Mouse (Mus musculus) liver, adult 2 months (tissue): ENCODE data around the gene Ehd2. TPM values are rescaled to one million over a fixed set of nuclear protein-coding genes. Genes with fewer than 3 reads are reported as not detected.

ENCODE experiments used
- DNase-seq: peaks from one replicate; pipeline ENCODE4 v3.0.0-alpha.2; 2011; ENCODE audit warnings: low read depth, low spot score; ENCODE audit errors: extremely low read depth
- H3K27ac ChIP-seq: fragments of 200-500 bp; replicated peaks from 2 replicates; pipeline ENCODE4 v1.5.1; 2012; ENCODE audit warnings: low read depth, mild to moderate bottlenecking, control low read depth, inconsistent platforms, low read length; ENCODE audit not compliant: insufficient read depth
- H3K27me3 ChIP-seq: fragments of 200-500 bp; 2 replicates; pipeline ENCODE4 v1.6.1; 2012; ENCODE audit warnings: mild to moderate bottlenecking, moderate library complexity, low read length, inconsistent platforms; ENCODE audit not compliant: control insufficient read depth, insufficient read depth
- H3K36me3 ChIP-seq: fragments of 200-500 bp; 2 replicates; pipeline ENCODE4 v1.6.1; 2012; ENCODE audit warnings: low read length, inconsistent platforms; ENCODE audit not compliant: control insufficient read depth, insufficient read depth
- H3K4me1 ChIP-seq: fragments of 200-500 bp; 2 replicates; pipeline ENCODE4 v1.6.1; 2011; ENCODE audit warnings: low read length; ENCODE audit not compliant: control insufficient read depth, insufficient read depth
- H3K4me3 ChIP-seq: fragments of 200-500 bp; 2 replicates; pipeline ENCODE4 v1.5.1; 2011; ENCODE audit warnings: low read depth, mild to moderate bottlenecking, control low read depth, low read length, moderate library complexity; ENCODE audit not compliant: insufficient read depth
- H3K79me2 ChIP-seq: fragments of 200-500 bp; 2 replicates; pipeline ENCODE4 v1.6.1; 2012; ENCODE audit warnings: inconsistent platforms, mild to moderate bottlenecking, low read length, moderate library complexity; ENCODE audit not compliant: control insufficient read depth, insufficient read depth
- H3K9ac ChIP-seq: fragments of 200-500 bp; 2 replicates; pipeline ENCODE4 v1.6.1; 2012; ENCODE audit warnings: low read depth, mild to moderate bottlenecking, control low read depth, inconsistent platforms, low read length
- CTCF ChIP-seq: fragments of 200-500 bp; IDR thresholded peaks from 2 replicates; pipeline ENCODE4 v1.5.1; 2011; ENCODE audit warnings: low read depth, low read length, control low read depth
- POLR2A ChIP-seq: fragments of 200-500 bp; IDR thresholded peaks from 2 replicates; pipeline ENCODE4 v1.6.1; 2011; ENCODE audit warnings: low read length, control low read depth; ENCODE audit not compliant: insufficient read depth; ENCODE audit errors: extremely low read depth
- WGBS: fragments of 180-500 bp; shearing (Covaris S2); methylation state at CpG from one replicate; pipeline ENCODE4 v1.1.7; 2018; 5-methylcytosine and 5-hydroxymethylcytosine counted together
- polyA plus RNA-seq: library from polyadenylated mRNA; depleted of rRNA; stranded (reverse); fragments of >200 nt; gene quantifications from 2 replicates; pipeline ENCODE4 v1.2.3, GENCODE M21; 2012
- total RNA-seq: library from RNA; depleted of rRNA; stranded (reverse); fragments of >200 nt; gene quantifications from 2 replicates; pipeline ENCODE4 v1.2.3, GENCODE M21; 2014

Ehd2 gene
- total and polyA plus RNA-seq, 2 experiments: 1.0 to 1.7 TPM

DNA sequence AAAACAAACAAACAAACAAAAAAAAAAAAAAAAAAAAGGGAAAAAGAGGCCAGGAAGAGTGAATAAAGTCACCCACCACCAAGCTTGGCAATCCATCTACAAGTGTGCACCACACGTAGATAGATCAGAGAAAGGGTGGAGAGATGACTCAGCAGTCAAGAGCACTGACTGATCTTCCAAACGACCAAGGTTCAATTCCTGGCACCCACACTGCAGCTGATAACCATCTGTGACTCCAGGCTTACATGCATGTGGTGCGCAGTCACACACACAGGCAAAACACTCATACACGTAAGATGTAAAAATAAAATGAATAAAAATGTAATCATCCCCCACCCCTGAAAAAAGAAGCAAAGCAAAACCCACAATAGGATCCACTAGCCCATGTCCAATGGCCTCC, 35.7 kb upstream of the Ehd2 start:
- TF ChIP-seq CTCF (no peak), POLR2A (no peak)
- peaks cover 39% of the 10 kb centered on the region; the same call in 1 of the 2 replicates for H3K79me2 ChIP-seq
- 27% methylated on average over 4 of the region's 4 CpGs for WGBS
- H3K27ac ChIP-seq: peak overlapping the region; percentile 21; the same call in 1 of the 2 replicates
- no peaks in the 10 kb centered on the region for H3K36me3 ChIP-seq
- DNase-seq: peak; percentile 75
- no peak overlapping the region for H3K4me3 ChIP-seq
- no peak overlapping the region for H3K9ac ChIP-seq
- no peaks in the 10 kb centered on the region for H3K27me3 ChIP-seq
- H3K4me1 ChIP-seq: peaks cover 10% of the 10 kb centered on the region

DNA sequence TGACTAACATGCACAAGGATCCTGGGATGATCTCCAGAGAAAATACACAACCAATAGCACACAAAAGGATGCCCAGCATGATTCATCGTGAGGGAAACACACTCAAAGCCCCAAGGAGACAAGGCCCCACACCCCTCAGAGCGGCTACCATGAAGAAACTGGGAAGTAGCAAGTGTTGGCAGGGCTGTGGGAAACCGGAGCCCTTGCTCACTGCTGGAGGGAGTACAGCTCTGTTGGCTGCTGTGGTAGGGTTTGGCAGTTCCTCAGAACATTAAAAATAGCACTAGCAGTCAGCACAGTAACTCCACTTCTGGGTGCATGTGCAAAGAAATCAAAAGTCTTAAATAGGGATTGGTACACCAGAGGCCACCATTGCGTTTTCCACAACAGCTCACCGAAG, 34.8 kb upstream of the Ehd2 start:
- Histone ChIP-seq H3K36me3 (no peaks in the 10 kb centered on the region), H3K27me3 (no peaks in the 10 kb centered on the region), H3K79me2 (peaks cover 33% of the 10 kb centered on the region; the same call in 1 of the 2 replicates), H3K4me3 (no peak overlapping the region), H3K4me1 (peaks cover 10% of the 10 kb centered on the region), H3K9ac (no peak overlapping the region), H3K27ac (no peak overlapping the region)
- WGBS: 68% methylated on average over 5 of the region's 5 CpGs
- no peak for DNase-seq
- TF ChIP-seq POLR2A (no peak), CTCF (no peak)

DNA sequence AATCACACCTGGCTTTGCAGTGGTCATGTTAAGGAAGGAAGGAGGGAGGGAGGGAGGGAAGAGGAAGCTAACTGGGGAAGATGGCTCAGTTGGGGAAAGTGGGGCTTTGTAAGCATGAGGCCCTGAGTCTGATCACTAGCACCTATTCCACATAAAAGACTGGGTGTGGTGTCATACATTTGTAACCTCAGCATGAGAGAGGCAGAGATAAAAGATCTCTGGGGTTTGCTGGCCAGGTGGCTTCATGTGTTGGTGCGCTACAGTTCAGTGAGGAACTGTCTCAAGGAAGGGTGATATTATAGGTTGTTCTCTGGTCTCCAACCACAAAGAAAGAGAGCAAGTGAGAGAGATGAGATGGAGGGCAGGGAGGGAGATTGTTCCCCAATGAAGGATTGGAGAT, 34.3 kb upstream of the Ehd2 start:
- Histone ChIP-seq H3K27me3 (no peaks in the 10 kb centered on the region), H3K27ac (no peak overlapping the region), H3K4me1 (peaks cover 10% of the 10 kb centered on the region), H3K9ac (no peak overlapping the region), H3K36me3 (no peaks in the 10 kb centered on the region), H3K4me3 (no peak overlapping the region), H3K79me2 (peaks cover 29% of the 10 kb centered on the region; the same call in 1 of the 2 replicates)
- DNase-seq: no peak
- TF ChIP-seq POLR2A: no peak
- no peak for TF ChIP-seq CTCF
- WGBS: 93% methylated on average over 1 of the region's 1 CpGs

DNA sequence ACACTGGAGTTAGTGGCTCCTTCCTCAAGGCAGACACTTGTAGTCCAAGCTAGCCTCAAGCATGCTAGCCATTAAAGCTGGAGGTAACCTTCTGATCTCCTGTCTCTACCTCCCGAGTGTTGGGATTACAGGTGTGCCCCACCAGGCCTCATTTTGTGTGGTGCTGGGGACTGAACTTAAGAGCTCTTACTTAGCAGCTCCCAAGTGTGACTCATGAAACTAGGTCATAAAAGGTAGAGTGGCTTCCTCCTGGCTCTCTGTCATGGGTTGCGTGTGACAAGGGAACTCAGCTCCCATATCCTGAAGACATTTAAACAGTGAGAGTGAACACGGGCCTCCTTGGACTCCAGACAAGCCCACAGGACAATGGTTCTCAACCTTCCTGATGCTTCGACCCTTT, 26.4 kb upstream of the Ehd2 start:
- Histone ChIP-seq H3K79me2 (peaks cover 3% of the 10 kb centered on the region; the same call in 1 of the 2 replicates), H3K9ac (no peak overlapping the region), H3K4me3 (no peak overlapping the region), H3K4me1 (peaks cover 7% of the 10 kb centered on the region; the same call in 1 of the 2 replicates), H3K27me3 (no peaks in the 10 kb centered on the region), H3K36me3 (peaks cover 5% of the 10 kb centered on the region; the same call in 1 of the 2 replicates), H3K27ac (no peak overlapping the region)
- WGBS: 91% methylated on average over 4 of the region's 4 CpGs
- DNase-seq: no peak
- TF ChIP-seq POLR2A (no peak), CTCF (no peak)

DNA sequence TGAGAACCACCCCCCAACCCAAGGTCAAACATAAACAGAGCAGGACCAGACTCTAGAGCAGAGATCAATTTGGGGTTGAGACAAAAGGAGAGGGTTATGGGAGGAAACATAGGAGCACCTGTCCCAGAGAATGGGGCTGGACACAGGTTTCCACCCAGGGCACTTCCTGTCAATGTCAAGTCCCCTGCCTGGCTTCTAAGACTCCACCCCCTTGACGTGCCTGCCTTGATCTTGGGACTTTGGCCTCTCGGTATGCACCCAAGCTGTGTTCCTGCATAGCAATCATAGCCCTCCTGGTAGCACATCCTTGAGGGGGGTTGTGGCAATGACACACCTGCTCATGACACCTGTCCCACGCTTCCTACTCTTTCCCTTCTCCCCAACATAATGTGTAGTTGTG, 25.8 kb upstream of the Ehd2 start:
- Histone ChIP-seq H3K36me3 (peaks cover 5% of the 10 kb centered on the region; the same call in 1 of the 2 replicates), H3K4me3 (no peak overlapping the region), H3K4me1 (peaks cover 7% of the 10 kb centered on the region; the same call in 1 of the 2 replicates), H3K27me3 (no peaks in the 10 kb centered on the region), H3K79me2 (peaks cover 3% of the 10 kb centered on the region; the same call in 1 of the 2 replicates), H3K27ac (no peak overlapping the region), H3K9ac (no peak overlapping the region)
- TF ChIP-seq CTCF (no peak), POLR2A (no peak)
- WGBS: 37% methylated on average over 3 of the region's 3 CpGs
- DNase-seq: peak; percentile 66

DNA sequence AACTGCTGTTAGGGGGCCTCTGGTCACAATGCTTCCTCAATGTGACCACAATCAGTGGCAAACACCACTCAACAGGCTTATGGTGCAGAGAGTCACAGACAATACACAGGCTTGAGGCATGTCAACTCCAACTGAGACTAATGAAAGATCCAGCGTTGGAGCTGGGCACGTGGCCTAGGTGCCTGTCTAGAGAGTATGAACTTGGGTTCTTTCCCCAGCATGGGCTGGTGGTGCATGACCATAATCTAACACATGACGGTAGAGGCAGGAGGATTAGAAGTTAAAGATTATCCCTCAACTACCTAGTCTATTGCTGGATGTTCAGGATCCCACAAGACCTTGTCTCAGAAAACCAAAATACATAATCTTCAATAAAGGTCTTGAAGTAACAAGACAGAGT, 24.4 kb upstream of the Ehd2 start:
- TF ChIP-seq POLR2A: no peak
- no peak for TF ChIP-seq CTCF
- H3K4me3 ChIP-seq: no peak overlapping the region
- peaks cover 7% of the 10 kb centered on the region; the same call in 1 of the 2 replicates for H3K4me1 ChIP-seq
- peaks cover 5% of the 10 kb centered on the region; the same call in 1 of the 2 replicates for H3K36me3 ChIP-seq
- H3K27me3 ChIP-seq: no peaks in the 10 kb centered on the region
- peaks cover 12% of the 10 kb centered on the region for H3K79me2 ChIP-seq
- 91% methylated on average over 3 of the region's 3 CpGs for WGBS
- DNase-seq: no peak
- no peak overlapping the region for H3K9ac ChIP-seq
- no peak overlapping the region for H3K27ac ChIP-seq
